Mouse (Mus musculus): ENCODE measurements around the gene Nop9. TPM values are rescaled to one million over a fixed set of nuclear protein-coding genes. Genes with fewer than 3 reads are reported as not detected.

The Nop9 gene
- polyA plus RNA-seq, 1 experiment = 21.7 TPM

GRCm38 (mm10) chr14:55795380-55796163, 50.1 kb downstream of the Nop9 start:
- DNase-seq (ENCODE audit: low read depth, low spot score) = peak; percentile 72
- WGBS = 37% methylated on average over 15 of the region's 15 CpGs

Other genes with a start within 250 kb of the Nop9 start
- gene Cpne6, start 235.2 kb upstream of the Nop9 start, polyA plus RNA-seq (2012; rRNA removed) = 0.10 and 0.15 TPM in 2 replicates
- gene Nrl, start 220.7 kb upstream of the Nop9 start, polyA plus RNA-seq (2012; rRNA removed) = not detected in 2 replicates
- 30.9 and 33.5 TPM in 2 replicates for gene Pck2, start 205.4 kb upstream of the Nop9 start, polyA plus RNA-seq (2012; rRNA removed)
- gene Dcaf11, start 185.7 kb upstream of the Nop9 start, polyA plus RNA-seq (2012; rRNA removed) = 112 and 152 TPM in 2 replicates
- 0.25 and 0.82 TPM in 2 replicates for gene A730061H03Rik, start 185.3 kb upstream of the Nop9 start, polyA plus RNA-seq (2012; rRNA removed)
- gene Fitm1, start 170.1 kb upstream of the Nop9 start, polyA plus RNA-seq (2012; rRNA removed) = 0.11 and 0.12 TPM in 2 replicates
- gene Psme1, start 167.6 kb upstream of the Nop9 start, polyA plus RNA-seq (2012; rRNA removed) = 250 and 259 TPM in 2 replicates
- 10.1 and 16.2 TPM in 2 replicates for gene Emc9, start 160.4 kb upstream of the Nop9 start, polyA plus RNA-seq (2012; rRNA removed)
- 357 and 385 TPM in 2 replicates for gene Psme2, start 154.6 kb upstream of the Nop9 start, polyA plus RNA-seq (2012; rRNA removed)
- gene Rnf31, start 154.0 kb upstream of the Nop9 start, polyA plus RNA-seq (2012; rRNA removed) = 32.1 and 48.2 TPM in 2 replicates
- 38.5 and 55.1 TPM in 2 replicates for gene Irf9, start 142.1 kb upstream of the Nop9 start, polyA plus RNA-seq (2012; rRNA removed)
- gene Rec8, start 127.7 kb upstream of the Nop9 start, polyA plus RNA-seq (2012; rRNA removed) = 1.3 and 4.7 TPM in 2 replicates
- 39.2 and 46.0 TPM in 2 replicates for gene Ipo4, start 109.7 kb upstream of the Nop9 start, polyA plus RNA-seq (2012; rRNA removed)
- 2.2 and 2.3 TPM in 2 replicates for gene Gm49378, start 107.8 kb upstream of the Nop9 start, polyA plus RNA-seq (2012; rRNA removed)
- gene Tm9sf1, start 101.9 kb upstream of the Nop9 start, polyA plus RNA-seq (2012; rRNA removed) = 96.9 and 108 TPM in 2 replicates
- 1.4 and 2.1 TPM in 2 replicates for gene Tssk4, start 95.5 kb upstream of the Nop9 start, polyA plus RNA-seq (2012; rRNA removed)
- gene Mdp1, start 85.2 kb upstream of the Nop9 start, polyA plus RNA-seq (2012; rRNA removed) = 44.6 and 50.6 TPM in 2 replicates
- 17.8 and 18.8 TPM in 2 replicates for gene Gmpr2, start 73.8 kb upstream of the Nop9 start, polyA plus RNA-seq (2012; rRNA removed)
- gene Nedd8, start 73.6 kb upstream of the Nop9 start, polyA plus RNA-seq (2012; rRNA removed) = 329 and 342 TPM in 2 replicates
- gene Tinf2, start 63.9 kb upstream of the Nop9 start, polyA plus RNA-seq (2012; rRNA removed) = 16.5 and 22.5 TPM in 2 replicates
- gene Tgm1, start 31.8 kb upstream of the Nop9 start, polyA plus RNA-seq (2012; rRNA removed) = 1.0 and 1.1 TPM in 2 replicates
- 34.3 and 42.9 TPM in 2 replicates for gene Rabggta, start 23.4 kb upstream of the Nop9 start, polyA plus RNA-seq (2012; rRNA removed)
- gene Dhrs1, start within 50 bp of the Nop9 start, polyA plus RNA-seq (2012; rRNA removed) = 78.0 and 141 TPM in 2 replicates
- gene Cideb, start 12.8 kb downstream of the Nop9 start, polyA plus RNA-seq (2012; rRNA removed) = 335 and 566 TPM in 2 replicates
- gene Ltb4r2, start 15.7 kb downstream of the Nop9 start, polyA plus RNA-seq (2012; rRNA removed) = 3.5 and 11.3 TPM in 2 replicates
- 4.9 and 8.2 TPM in 2 replicates for gene Ltb4r1, start 20.3 kb downstream of the Nop9 start, polyA plus RNA-seq (2012; rRNA removed)
- gene Adcy4, start 38.4 kb downstream of the Nop9 start, polyA plus RNA-seq (2012; rRNA removed) = 3.7 and 5.8 TPM in 2 replicates
- gene Ripk3, start 43.2 kb downstream of the Nop9 start, polyA plus RNA-seq (2012; rRNA removed) = 86.5 and 89.2 TPM in 2 replicates
- 5.7 and 7.3 TPM in 2 replicates for gene Nfatc4, start 77.5 kb downstream of the Nop9 start, polyA plus RNA-seq (2012; rRNA removed)
- 1.7 and 2.1 TPM in 2 replicates for gene Nynrin, start 108.3 kb downstream of the Nop9 start, polyA plus RNA-seq (2012; rRNA removed)
- 0.47 and 0.84 TPM in 2 replicates for gene Cbln3, start 138.7 kb downstream of the Nop9 start, polyA plus RNA-seq (2012; rRNA removed)
- 21.0 and 31.9 TPM in 2 replicates for gene Khnyn, start 139.3 kb downstream of the Nop9 start, polyA plus RNA-seq (2012; rRNA removed)
- 56.0 and 60.7 TPM in 2 replicates for gene Sdr39u1, start 154.6 kb downstream of the Nop9 start, polyA plus RNA-seq (2012; rRNA removed)
- 0.20 and 0.21 TPM in 2 replicates for gene Cma1, start 199.0 kb downstream of the Nop9 start, polyA plus RNA-seq (2012; rRNA removed)
- gene Cma2, start 205.3 kb downstream of the Nop9 start, polyA plus RNA-seq (2012; rRNA removed) = 3.0 TPM in 1 of 2 replicates, not detected in the other